Mouse (Mus musculus): ENCODE measurements around the gene Mob4. TPM values are rescaled to one million over a fixed set of nuclear protein-coding genes. Genes with fewer than 3 reads are reported as not detected.

The Mob4 gene
- polyA plus RNA-seq, 1 experiment from 2014 or later = 173 TPM

DNA sequence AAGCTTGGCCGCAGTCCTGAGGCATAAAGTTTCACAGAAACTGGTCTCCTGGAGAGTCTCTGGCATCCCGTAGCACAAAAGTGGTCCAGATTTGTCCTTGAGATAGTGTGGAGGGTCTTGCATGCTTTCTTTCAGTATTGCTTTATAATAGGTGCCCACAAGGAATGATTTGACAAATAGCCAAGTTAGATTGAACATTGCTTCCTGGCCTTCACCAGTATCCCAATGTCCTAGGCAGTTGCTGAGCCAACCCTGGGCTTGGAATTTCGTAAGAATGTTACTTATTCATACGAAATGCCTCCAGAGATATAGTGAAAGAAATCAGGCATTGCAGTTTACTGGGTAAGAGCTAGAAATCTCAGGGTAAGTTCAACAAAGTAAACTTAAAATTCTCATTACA is 37.6 kb downstream of the Mob4 start:
- Histone ChIP-seq H3K9me3 (replicated peaks; ENCODE audit: control insufficient read depth, low read length) (0 out of 2 replicates have a peak, but pooled peaks cover 5% of the 10 kb centered on the region), H3K36me3 (ENCODE audit: control insufficient read depth, insufficient read depth, low read length) (no peaks in the 10 kb centered on the region), H3K4me3 (ENCODE audit: low read depth, low read length) (no peak overlapping the region), H3K4me2 (ENCODE audit: low read length) (no peak overlapping the region), H3K4me1 (ENCODE audit: control insufficient read depth, insufficient read depth, low read length) (no peaks in the 10 kb centered on the region), H3K27me3 (replicated peaks; ENCODE audit: control insufficient read depth, insufficient read depth, low read length) (no peaks in the 10 kb centered on the region), H3K27ac (ENCODE audit: low read depth, low read length) (no peak overlapping the region), H3K9ac (ENCODE audit: low read length) (no peak overlapping the region)
- ATAC-seq (no peak), DNase-seq (ENCODE audit: low spot score) (no peak)
- WGBS = 96% methylated on average over 4 of the region's 4 CpGs

DNA sequence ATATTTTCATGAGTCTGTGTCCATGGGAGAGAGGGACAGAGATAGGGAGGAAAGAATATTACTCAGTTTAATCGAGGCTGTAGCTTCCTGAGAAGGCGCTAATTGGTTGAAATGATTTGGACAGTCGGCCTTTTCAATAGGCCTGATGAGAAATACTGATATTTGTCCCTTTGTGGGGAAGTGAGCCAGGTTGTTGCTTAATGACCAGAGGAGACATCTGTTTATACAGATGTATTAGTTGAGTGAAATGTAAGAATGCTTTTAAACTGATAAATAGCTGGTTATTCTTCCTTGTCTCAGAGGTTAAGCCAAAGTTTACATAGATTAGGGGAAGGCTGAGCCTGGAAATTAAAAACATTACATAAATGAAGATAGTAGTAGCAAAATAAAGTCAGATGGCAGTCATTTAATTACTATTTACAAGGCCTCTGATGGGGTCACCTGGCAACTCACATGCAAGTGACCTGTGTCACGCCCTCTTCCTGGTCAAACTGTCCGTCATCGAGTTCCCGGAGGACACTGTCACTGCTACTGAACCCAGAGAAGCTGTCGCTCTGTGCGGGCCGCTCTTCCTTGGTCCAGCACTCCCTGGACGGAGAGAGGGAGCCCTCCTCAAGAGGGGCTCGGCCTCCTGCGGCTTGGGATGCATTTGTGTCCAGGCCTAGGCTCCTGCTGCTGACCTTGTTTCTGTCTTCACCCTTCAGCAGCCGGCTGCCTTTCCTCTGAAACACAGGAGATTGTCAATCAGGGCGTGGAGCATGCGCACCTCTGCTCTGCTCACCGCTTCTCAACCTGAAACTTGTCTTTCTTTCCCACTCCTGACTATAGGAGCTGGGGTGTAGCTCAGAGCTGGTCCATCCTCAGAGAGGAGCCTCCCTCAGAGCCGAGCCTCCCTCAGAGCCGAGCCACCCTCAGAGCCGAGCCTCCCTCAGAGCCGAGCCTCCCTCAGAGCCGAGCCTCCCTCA is 40.6 kb downstream of the Mob4 start:
- DNase-seq (ENCODE audit: low spot score) (no peak), ATAC-seq (no peak)
- no peaks in the 10 kb centered on the region for H3K36me3 ChIP-seq (ENCODE audit: control insufficient read depth, insufficient read depth, low read length)
- no peaks in the 10 kb centered on the region for H3K27me3 ChIP-seq (replicated peaks; ENCODE audit: control insufficient read depth, insufficient read depth, low read length)
- H3K4me3 ChIP-seq (ENCODE audit: low read depth, low read length) = no peak overlapping the region
- 72% methylated on average over 22 of the region's 22 CpGs for WGBS
- 0 out of 2 replicates have a peak, but pooled peaks cover 5% of the 10 kb centered on the region for H3K9me3 ChIP-seq (replicated peaks; ENCODE audit: control insufficient read depth, low read length)
- no peak overlapping the region for H3K27ac ChIP-seq (ENCODE audit: low read depth, low read length)
- no peaks in the 10 kb centered on the region for H3K4me1 ChIP-seq (ENCODE audit: control insufficient read depth, insufficient read depth, low read length)
- H3K9ac ChIP-seq (ENCODE audit: low read length) = no peak overlapping the region
- H3K4me2 ChIP-seq (ENCODE audit: low read length) = peak overlapping the region; percentile 14; the same call in 1 of the 2 replicates

- WGBS = 82% methylated on average over 10 of the region's 10 CpGs
- DNase-seq (ENCODE audit: low spot score) (no peak), ATAC-seq (no peak)
- Histone ChIP-seq H3K9me3 (replicated peaks; ENCODE audit: control insufficient read depth, low read length) (0 out of 2 replicates have a peak, but pooled peaks cover 3% of the 10 kb centered on the region), H3K4me2 (ENCODE audit: low read length) (no peak overlapping the region), H3K27ac (ENCODE audit: low read depth, low read length) (no peak overlapping the region), H3K36me3 (ENCODE audit: control insufficient read depth, insufficient read depth, low read length) (no peaks in the 10 kb centered on the region), H3K4me3 (ENCODE audit: low read depth, low read length) (no peak overlapping the region), H3K9ac (ENCODE audit: low read length) (no peak overlapping the region), H3K27me3 (replicated peaks; ENCODE audit: control insufficient read depth, insufficient read depth, low read length) (no peaks in the 10 kb centered on the region), H3K4me1 (ENCODE audit: control insufficient read depth, insufficient read depth, low read length) (no peaks in the 10 kb centered on the region)
These were observed 42.9 kb downstream of the Mob4 start for GRCm38 (mm10) chr1:55173720-55174557.

- Histone ChIP-seq H3K36me3 (ENCODE audit: control insufficient read depth, insufficient read depth, low read length) (no peaks in the 10 kb centered on the region), H3K27ac (ENCODE audit: low read depth, low read length) (no peak overlapping the region), H3K4me3 (ENCODE audit: low read depth, low read length) (no peak overlapping the region), H3K4me2 (ENCODE audit: low read length) (no peak overlapping the region), H3K9me3 (replicated peaks; ENCODE audit: control insufficient read depth, low read length) (no peaks in the 10 kb centered on the region), H3K9ac (ENCODE audit: low read length) (no peak overlapping the region), H3K27me3 (replicated peaks; ENCODE audit: control insufficient read depth, insufficient read depth, low read length) (no peaks in the 10 kb centered on the region), H3K4me1 (ENCODE audit: control insufficient read depth, insufficient read depth, low read length) (no peaks in the 10 kb centered on the region)
- ATAC-seq (no peak), DNase-seq (ENCODE audit: low spot score) (no peak)
- 38% methylated on average over 3 of the region's 3 CpGs for WGBS
These were observed 43.6 kb downstream of the Mob4 start for GRCm38 (mm10) chr1:55174558-55175034.

GRCm38 (mm10) chr1:55179917-55180566 is 49.0 kb downstream of the Mob4 start:
- Histone ChIP-seq H3K27ac (ENCODE audit: low read depth, low read length) (no peak overlapping the region), H3K36me3 (ENCODE audit: control insufficient read depth, insufficient read depth, low read length) (peaks cover 6% of the 10 kb centered on the region; the same call in 1 of the 2 replicates), H3K9me3 (replicated peaks; ENCODE audit: control insufficient read depth, low read length) (no peaks in the 10 kb centered on the region; the same call in 1 of the 2 replicates), H3K9ac (ENCODE audit: low read length) (no peak overlapping the region), H3K4me1 (ENCODE audit: control insufficient read depth, insufficient read depth, low read length) (no peaks in the 10 kb centered on the region), H3K4me2 (ENCODE audit: low read length) (no peak overlapping the region), H3K27me3 (replicated peaks; ENCODE audit: control insufficient read depth, insufficient read depth, low read length) (no peaks in the 10 kb centered on the region), H3K4me3 (ENCODE audit: low read depth, low read length) (no peak overlapping the region)
- 86% methylated on average over 5 of the region's 5 CpGs for WGBS
- no peak for ATAC-seq
- no peak for DNase-seq (ENCODE audit: low spot score)

DNA sequence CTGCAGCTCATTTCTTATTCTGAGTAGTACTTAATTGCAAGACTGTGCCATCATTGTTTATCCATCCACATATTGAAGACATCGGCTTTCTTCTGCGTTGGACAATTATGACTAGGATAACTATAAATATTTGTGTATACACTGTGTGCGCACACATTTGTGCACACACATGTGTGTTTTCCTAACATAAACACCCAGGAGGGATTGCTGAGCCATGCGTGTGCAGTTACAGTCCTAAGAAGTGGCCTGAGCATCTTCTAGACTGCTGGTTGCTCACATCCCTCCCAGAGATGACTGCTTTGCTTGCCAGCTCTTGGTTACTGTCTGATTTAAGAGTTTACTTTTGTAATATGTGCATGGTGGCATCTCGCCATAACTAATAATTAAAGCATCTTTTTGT is 51.4 kb downstream of the Mob4 start:
- no peak overlapping the region for H3K4me3 ChIP-seq (ENCODE audit: low read depth, low read length)
- WGBS = 96% methylated on average over 5 of the region's 5 CpGs
- 0 out of 2 replicates have a peak, but pooled peaks cover 4% of the 10 kb centered on the region for H3K4me1 ChIP-seq (ENCODE audit: control insufficient read depth, insufficient read depth, low read length)
- ATAC-seq (no peak), DNase-seq (ENCODE audit: low spot score) (no peak)
- H3K9ac ChIP-seq (ENCODE audit: low read length) = no peak overlapping the region
- H3K27me3 ChIP-seq (replicated peaks; ENCODE audit: control insufficient read depth, insufficient read depth, low read length) = no peaks in the 10 kb centered on the region
- H3K4me2 ChIP-seq (ENCODE audit: low read length) = no peak overlapping the region
- no peak overlapping the region for H3K27ac ChIP-seq (ENCODE audit: low read depth, low read length)
- no peaks in the 10 kb centered on the region; the same call in 1 of the 2 replicates for H3K9me3 ChIP-seq (replicated peaks; ENCODE audit: control insufficient read depth, low read length)
- H3K36me3 ChIP-seq (ENCODE audit: control insufficient read depth, insufficient read depth, low read length) = peaks cover 6% of the 10 kb centered on the region; the same call in 1 of the 2 replicates

GRCm38 (mm10) chr1:55185718-55186117 is 54.7 kb downstream of the Mob4 start:
- Histone ChIP-seq H3K9me3 (replicated peaks; ENCODE audit: control insufficient read depth, low read length) (no peaks in the 10 kb centered on the region), H3K27me3 (replicated peaks; ENCODE audit: control insufficient read depth, insufficient read depth, low read length) (no peaks in the 10 kb centered on the region), H3K27ac (ENCODE audit: low read depth, low read length) (no peak overlapping the region), H3K36me3 (ENCODE audit: control insufficient read depth, insufficient read depth, low read length) (peaks cover 3% of the 10 kb centered on the region; the same call in 1 of the 2 replicates), H3K4me3 (ENCODE audit: low read depth, low read length) (no peak overlapping the region), H3K4me1 (ENCODE audit: control insufficient read depth, insufficient read depth, low read length) (0 out of 2 replicates have a peak, but pooled peaks cover 4% of the 10 kb centered on the region), H3K9ac (ENCODE audit: low read length) (no peak overlapping the region), H3K4me2 (ENCODE audit: low read length) (no peak overlapping the region)
- 91% methylated on average over 6 of the region's 6 CpGs for WGBS
- DNase-seq (ENCODE audit: low spot score) (no peak), ATAC-seq (no peak)

- Histone ChIP-seq H3K4me3 (ENCODE audit: low read depth, low read length) (no peak overlapping the region), H3K27ac (ENCODE audit: low read depth, low read length) (no peak overlapping the region), H3K4me2 (ENCODE audit: low read length) (no peak overlapping the region), H3K27me3 (replicated peaks; ENCODE audit: control insufficient read depth, insufficient read depth, low read length) (no peaks in the 10 kb centered on the region), H3K36me3 (ENCODE audit: control insufficient read depth, insufficient read depth, low read length) (peaks cover 3% of the 10 kb centered on the region; the same call in 1 of the 2 replicates), H3K4me1 (ENCODE audit: control insufficient read depth, insufficient read depth, low read length) (0 out of 2 replicates have a peak, but pooled peaks cover 4% of the 10 kb centered on the region), H3K9me3 (replicated peaks; ENCODE audit: control insufficient read depth, low read length) (no peaks in the 10 kb centered on the region), H3K9ac (ENCODE audit: low read length) (no peak overlapping the region)
- DNase-seq (ENCODE audit: low spot score) (no peak), ATAC-seq (peak; percentile 40; the same call in 1 of the 2 replicates)
- WGBS = 17% methylated on average over 11 of the region's 11 CpGs
These were observed 55.7 kb downstream of the Mob4 start for GRCm38 (mm10) chr1:55186592-55187210.

All from forebrain, embryonic 14.5 days (tissue).